Mouse (Mus musculus) CH12.LX (cell line): ENCODE measurements around the gene Itpr2.

ENCODE experiments used
- CTCF ChIP-seq, 2 experiments: IDR thresholded peaks in 1 of 2; conservative IDR thresholded peaks in 1 of 2; 2 replicates each; pipeline ENCODE4 v1.5.1; 2011 to 2012; ENCODE audit warnings: low read depth in 2 of 2, low read length in 2 of 2, improper control_type of control experiment in 1 of 2, inconsistent platforms in 1 of 2, mild to moderate bottlenecking in 1 of 2, moderate library complexity in 1 of 2
- MYC ChIP-seq: IDR thresholded peaks from 2 replicates; pipeline ENCODE4 v1.6.1; 2011; ENCODE audit warnings: low read depth, mild to moderate bottlenecking, improper control_type of control experiment, low read length
- POLR2A ChIP-seq: IDR thresholded peaks from 2 replicates; pipeline ENCODE4 v1.6.1; 2011; ENCODE audit warnings: low read depth, mild to moderate bottlenecking, improper control_type of control experiment, low read length

GRCm38 (mm10) chr6:146072842-146073241 is 429.2 kb downstream of the Itpr2 start:
- TF ChIP-seq CTCF (conservative IDR thresholded peaks at IDR 0.05 in 1 of 2, IDR thresholded peaks at IDR 0.05 in 1 of 2; ENCODE audit: low read depth in 2 of 2, low read length in 2 of 2) (no peak), POLR2A (no peak), MYC (no peak)
